Mouse (Mus musculus) leukemia stem cell, adult 10-12 weeks (primary cell): Measurements from ENCODE around the gene Rbm46. TPM values are rescaled to one million over a fixed set of nuclear protein-coding genes. Genes with fewer than 3 reads are reported as not detected.

Source experiments
- polyA plus RNA-seq: library from polyadenylated mRNA; stranded (reverse); fragments of >175 nt; gene quantifications from 2 replicates; pipeline ENCODE4 v1.2.3, GENCODE M21; 2012; ENCODE audit warnings: low replicate concordance

Rbm46 gene
- polyA plus RNA-seq, result not detected in 2 replicates

GRCm38 (mm10) chr3:82876372-82876739 lies at the start of gene Rbm46:
Gene Rbm46, minus strand, starts transcription at chr3:82876483.

GRCm38 (mm10) chr3:82903613-82904205 lies 27.4 kb upstream of the Rbm46 start, which contains the start of gene Lrat:
Gene Lrat, minus strand, starts transcription at chr3:82903973.

Other genes starting within 250 kb of the Rbm46 start
- 0.03 TPM in 1 of 2 replicates, not detected in the other for gene Lrat, start 27.5 kb upstream of the Rbm46 start, polyA plus RNA-seq
- gene Fgg, start 131.2 kb upstream of the Rbm46 start, polyA plus RNA-seq, result not detected in 2 replicates
- not detected in 2 replicates for gene Fga, start 149.6 kb upstream of the Rbm46 start, polyA plus RNA-seq
- not detected in 2 replicates for gene Fgb, start 173.4 kb upstream of the Rbm46 start, polyA plus RNA-seq
- 4.3 and 7.3 TPM in 2 replicates for gene Plrg1, start 179.0 kb upstream of the Rbm46 start, polyA plus RNA-seq